Mouse (Mus musculus) spleen, adult 2 months (tissue): ENCODE results near the gene Wdfy3. TPM values are rescaled to one million over a fixed set of nuclear protein-coding genes. Genes with fewer than 3 reads are reported as not detected.

Experiments used
- DNase-seq, 2 experiments: peaks; one replicate each; pipeline versions ENCODE4 v3.0.0 to v3.0.0-alpha.2; 2012 to 2021; ENCODE audit warnings: low spot score in 2 of 2, low read depth in 1 of 2
- H3K27ac ChIP-seq: fragments of 200-500 bp; 2 replicates; pipeline ENCODE4 v1.5.1; 2012; ENCODE audit warnings: low read length, inconsistent platforms; ENCODE audit not compliant: insufficient read depth
- H3K27me3 ChIP-seq: fragments of 200-500 bp; 2 replicates; pipeline ENCODE4 v1.6.1; 2012; ENCODE audit warnings: mild to moderate bottlenecking, moderate library complexity, low read length, inconsistent platforms; ENCODE audit not compliant: control insufficient read depth, insufficient read depth
- H3K36me3 ChIP-seq: fragments of 200-500 bp; 2 replicates; pipeline ENCODE4 v1.6.1; 2012; ENCODE audit warnings: mild to moderate bottlenecking, low read length, inconsistent platforms; ENCODE audit not compliant: control insufficient read depth, insufficient read depth
- H3K4me1 ChIP-seq: fragments of 200-500 bp; 2 replicates; pipeline ENCODE4 v1.6.1; 2011; ENCODE audit warnings: inconsistent platforms; ENCODE audit not compliant: control insufficient read depth, insufficient read depth, insufficient read length
- H3K4me3 ChIP-seq: fragments of 200-500 bp; 2 replicates; pipeline ENCODE4 v1.5.1; 2011; ENCODE audit warnings: mild to moderate bottlenecking, inconsistent platforms; ENCODE audit not compliant: insufficient read depth, insufficient read length; ENCODE audit errors: extremely low read depth
- CTCF ChIP-seq: fragments of 200-500 bp; IDR thresholded peaks from 2 replicates; pipeline ENCODE4 v1.5.1; 2011; ENCODE audit warnings: mild to moderate bottlenecking, inconsistent platforms; ENCODE audit not compliant: insufficient read depth, insufficient read length, insufficient replicate concordance; ENCODE audit errors: extremely low read depth
- POLR2A ChIP-seq: fragments of 200-500 bp; IDR thresholded peaks from 2 replicates; pipeline ENCODE4 v1.6.1; 2011; ENCODE audit warnings: low read depth, low read length, inconsistent platforms
- WGBS: fragments of 180-500 bp; shearing (Covaris S2); methylation state at CpG from one replicate; pipeline ENCODE4 v1.1.7; 2018; 5-methylcytosine and 5-hydroxymethylcytosine counted together
- polyA plus RNA-seq: library from polyadenylated mRNA; depleted of rRNA; stranded (reverse); fragments of >200 nt; gene quantifications from 2 replicates; pipeline ENCODE4 v1.2.3, GENCODE M21; 2012

The Wdfy3 gene
- polyA plus RNA-seq, 1 experiment = 12.0 TPM

GRCm38 (mm10) chr5:102006218-102006941, 63.3 kb downstream of the Wdfy3 start:
- H3K27ac ChIP-seq = no peak overlapping the region
- TF ChIP-seq CTCF (no peak), POLR2A (no peak)
- no peak overlapping the region for H3K4me3 ChIP-seq
- DNase-seq = no peak
- H3K36me3 ChIP-seq = no peaks in the 10 kb centered on the region
- whole genome bisulfite sequencing = 92% methylated on average over 6 of the region's 6 CpGs
- no peaks in the 10 kb centered on the region for H3K27me3 ChIP-seq
- no peaks in the 10 kb centered on the region for H3K4me1 ChIP-seq

GRCm38 (mm10) chr5:102003371-102003770, 66.3 kb downstream of the Wdfy3 start:
- TF ChIP-seq CTCF = no peak
- no peak for TF ChIP-seq POLR2A
- no peak for DNase-seq
- 73% methylated on average over 3 of the region's 3 CpGs for WGBS
- Histone ChIP-seq H3K36me3 (no peaks in the 10 kb centered on the region), H3K4me1 (no peaks in the 10 kb centered on the region), H3K4me3 (no peak overlapping the region), H3K27ac (no peak overlapping the region), H3K27me3 (no peaks in the 10 kb centered on the region)

GRCm38 (mm10) chr5:102001026-102001425, 68.7 kb downstream of the Wdfy3 start:
- WGBS = 84% methylated on average over 8 of the region's 8 CpGs
- H3K36me3 ChIP-seq = no peaks in the 10 kb centered on the region

GRCm38 (mm10) chr5:101998971-101999370, 70.8 kb downstream of the Wdfy3 start:
- no peak for DNase-seq
- TF ChIP-seq CTCF = no peak
- TF ChIP-seq POLR2A = no peak
- no peaks in the 10 kb centered on the region for H3K4me1 ChIP-seq
- H3K27ac ChIP-seq = no peak overlapping the region
- no peaks in the 10 kb centered on the region for H3K27me3 ChIP-seq
- whole genome bisulfite sequencing = 85% methylated on average over 6 of the region's 6 CpGs
- H3K36me3 ChIP-seq = no peaks in the 10 kb centered on the region
- H3K4me3 ChIP-seq = no peak overlapping the region

More at GRCm38 (mm10) chr5:102001026-102001425, 68.7 kb downstream of the Wdfy3 start:
- H3K27ac ChIP-seq = no peak overlapping the region
- no peak for DNase-seq
- no peaks in the 10 kb centered on the region for H3K27me3 ChIP-seq
- H3K4me1 ChIP-seq = no peaks in the 10 kb centered on the region
- no peak overlapping the region for H3K4me3 ChIP-seq
- TF ChIP-seq POLR2A (no peak), CTCF (no peak)

- 86% methylated on average over 11 of the region's 11 CpGs for WGBS
- Histone ChIP-seq H3K27ac (no peak overlapping the region), H3K4me3 (no peak overlapping the region), H3K4me1 (no peaks in the 10 kb centered on the region), H3K36me3 (no peaks in the 10 kb centered on the region), H3K27me3 (no peaks in the 10 kb centered on the region)
- TF ChIP-seq POLR2A = no peak
- TF ChIP-seq CTCF = no peak
- DNase-seq = no peak
These were observed 73.5 kb downstream of the Wdfy3 start for GRCm38 (mm10) chr5:101996036-101996735.

- TF ChIP-seq POLR2A (no peak), CTCF (0 out of 2 replicates have a peak, but pooled peaks have one; percentile 2)
- H3K27me3 ChIP-seq = no peaks in the 10 kb centered on the region
- no peaks in the 10 kb centered on the region for H3K4me1 ChIP-seq
- H3K27ac ChIP-seq = no peak overlapping the region
- DNase-seq = no peak
- no peaks in the 10 kb centered on the region for H3K36me3 ChIP-seq
- no peak overlapping the region for H3K4me3 ChIP-seq
- 87% methylated on average over 3 of the region's 3 CpGs for whole genome bisulfite sequencing
These were observed 74.2 kb downstream of the Wdfy3 start for GRCm38 (mm10) chr5:101995451-101995995.

- WGBS = 77% methylated on average over 5 of the region's 5 CpGs
These were observed 75.7 kb downstream of the Wdfy3 start for GRCm38 (mm10) chr5:101993996-101994395.

More at GRCm38 (mm10) chr5:101993996-101994395, 75.7 kb downstream of the Wdfy3 start:
- DNase-seq = no peak
- H3K36me3 ChIP-seq = no peaks in the 10 kb centered on the region
- TF ChIP-seq POLR2A (no peak), CTCF (no peak)
- H3K27ac ChIP-seq = no peak overlapping the region
- H3K27me3 ChIP-seq = no peaks in the 10 kb centered on the region
- no peak overlapping the region for H3K4me3 ChIP-seq
- no peaks in the 10 kb centered on the region for H3K4me1 ChIP-seq
